Mouse (Mus musculus) lung, postnatal 0 days (tissue): ENCODE measurements around the gene Trio.

Source experiments
- CTCF ChIP-seq: IDR thresholded peaks from 2 replicates; pipeline ENCODE4 v1.5.1; 2016; ENCODE audit warnings: antibody characterized with exemption, mild to moderate bottlenecking
- EP300 ChIP-seq: IDR thresholded peaks from 2 replicates; pipeline ENCODE4 v1.6.1; 2016; ENCODE audit warnings: antibody characterized with exemption, mild to moderate bottlenecking, control low read depth

- TF ChIP-seq CTCF (no peak), EP300 (no peak)
These were observed 265.8 kb downstream of the Trio start for GRCm38 (mm10) chr15:27759890-27760289.
